Mouse (Mus musculus): ENCODE data around the gene Pdzrn3.

DNA sequence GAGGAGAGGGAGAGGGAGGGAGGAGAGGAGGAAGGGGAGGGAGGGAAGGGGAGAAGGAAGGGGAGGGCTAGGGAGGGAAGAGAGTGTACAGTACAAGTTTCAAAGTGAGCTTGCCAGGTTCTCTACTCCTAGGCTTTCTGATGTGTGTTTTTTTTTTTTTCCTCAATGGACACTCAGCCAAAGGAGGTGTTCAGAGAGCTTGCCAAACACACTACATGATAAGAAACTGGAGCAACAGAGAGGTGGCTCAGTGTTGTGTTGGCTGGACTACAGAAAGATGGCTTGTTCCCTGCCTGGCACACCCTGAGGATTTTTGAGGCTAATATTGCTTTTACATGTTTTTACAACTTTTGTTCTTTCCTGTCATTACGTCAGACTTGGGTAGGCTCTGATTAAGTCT lies 26.6 kb downstream of the Pdzrn3 start:
- TF ChIP-seq POLR2A (IDR thresholded peaks at IDR 0.05; ENCODE audit: low read depth, low read length) (no peak), CTCF (IDR thresholded peaks at IDR 0.05; ENCODE audit: extremely low read depth, insufficient read length, insufficient replicate concordance, low read depth, low read length) (no peak)

All from small intestine, adult 2 months (tissue).